Mouse (Mus musculus) heart, adult 2 months (tissue): ENCODE data around the gene Elmo1.

Experiments
- CTCF ChIP-seq: fragments of 200-600 bp; IDR thresholded peaks from 2 replicates; pipeline ENCODE4 v1.8.1; 2022; ENCODE audit warnings: antibody characterized with exemption, mild to moderate bottlenecking, moderate library complexity
- POLR2A ChIP-seq: fragments of 200-500 bp; IDR thresholded peaks from 2 replicates; pipeline ENCODE4 v1.6.1; 2011; ENCODE audit warnings: mild to moderate bottlenecking, low read depth, low read length, control low read depth; ENCODE audit not compliant: insufficient read depth

DNA sequence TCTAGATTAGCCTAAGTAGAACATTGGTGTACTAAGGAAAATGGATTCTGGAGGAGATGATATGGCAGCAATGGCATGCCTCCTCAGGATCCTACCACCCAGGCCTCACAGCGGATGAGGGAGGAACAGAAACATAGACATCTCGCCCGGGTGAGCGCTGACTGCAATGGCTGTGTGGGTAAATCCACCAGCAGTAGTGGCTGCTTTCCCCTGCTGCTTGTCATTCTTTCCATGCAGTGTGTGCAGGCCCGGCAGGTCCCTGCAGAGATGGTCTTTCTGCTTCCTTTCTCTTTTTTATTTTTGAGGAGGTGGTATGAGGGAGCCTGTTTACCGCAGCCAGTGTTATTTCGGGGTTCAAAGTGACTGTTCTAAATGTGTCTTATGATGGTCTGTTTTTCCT, 143.3 kb downstream of the Elmo1 start:
- TF ChIP-seq POLR2A, result no peak
- no peak for TF ChIP-seq CTCF
